Mouse (Mus musculus) embryo, embryonic 9.5 days (tissue): ENCODE measurements around the gene Cbx3.

Source experiments
- DNase-seq: peaks from one replicate; pipeline ENCODE4 v3.0.0-alpha.2; 2017; ENCODE audit errors: extremely low spot score

The Cbx3 gene

GRCm38 (mm10) chr6:51470311-51471178, at the start of gene Cbx3:
TSS of gene Cbx3 (plus strand) at chr6:51470360.
- peak; percentile 95 for DNase-seq

- DNase-seq, result no peak
Measured at GRCm38 (mm10) chr6:51423466-51424122, 46.6 kb upstream of the Cbx3 start.

- no peak for DNase-seq
Measured at GRCm38 (mm10) chr6:51424537-51424936, 45.6 kb upstream of the Cbx3 start.

- peak; percentile 84 for DNase-seq
Measured at GRCm38 (mm10) chr6:51432535-51433397, 37.4 kb upstream of the Cbx3 start, which contains the start of gene Nfe2l3. TSS of gene Nfe2l3 (plus strand) at chr6:51432670.

- no peak for DNase-seq
Measured at GRCm38 (mm10) chr6:51434270-51434669, 35.9 kb upstream of the Cbx3 start.

GRCm38 (mm10) chr6:51437665-51438064, 32.5 kb upstream of the Cbx3 start:
- DNase-seq, result no peak

- no peak for DNase-seq
Measured at GRCm38 (mm10) chr6:51438826-51439330, 31.3 kb upstream of the Cbx3 start.

GRCm38 (mm10) chr6:51442191-51442835, 27.8 kb upstream of the Cbx3 start:
- DNase-seq, result no peak

GRCm38 (mm10) chr6:51452927-51453503, 17.1 kb upstream of the Cbx3 start:
- no peak for DNase-seq

GRCm38 (mm10) chr6:51454949-51455348, 15.2 kb upstream of the Cbx3 start:
- no peak for DNase-seq

- no peak for DNase-seq
Measured at GRCm38 (mm10) chr6:51456198-51456597, 14.0 kb upstream of the Cbx3 start.

- DNase-seq, result no peak
Measured at GRCm38 (mm10) chr6:51457283-51457682, 12.9 kb upstream of the Cbx3 start.

- DNase-seq, result no peak
Measured at GRCm38 (mm10) chr6:51457770-51458387, 12.3 kb upstream of the Cbx3 start.

- DNase-seq, result peak; percentile 40
Measured at GRCm38 (mm10) chr6:51458925-51459312, 11.2 kb upstream of the Cbx3 start.

- peak; percentile 67 for DNase-seq
Measured at GRCm38 (mm10) chr6:51459313-51460020, 10.7 kb upstream of the Cbx3 start.

- DNase-seq, result peak; percentile 57
Measured at GRCm38 (mm10) chr6:51460021-51460360, 10.2 kb upstream of the Cbx3 start.

- DNase-seq, result peak; percentile 51
Measured at GRCm38 (mm10) chr6:51460363-51460762, 9.8 kb upstream of the Cbx3 start.

GRCm38 (mm10) chr6:51467649-51468048, 2.5 kb upstream of the Cbx3 start:
- no peak for DNase-seq

GRCm38 (mm10) chr6:51468891-51469561, 1.1 kb upstream of the Cbx3 start:
- peak; percentile 91 for DNase-seq
